Comparison of ENCODE assay signal across 9 mouse cellular contexts in the genomic region with DNA sequence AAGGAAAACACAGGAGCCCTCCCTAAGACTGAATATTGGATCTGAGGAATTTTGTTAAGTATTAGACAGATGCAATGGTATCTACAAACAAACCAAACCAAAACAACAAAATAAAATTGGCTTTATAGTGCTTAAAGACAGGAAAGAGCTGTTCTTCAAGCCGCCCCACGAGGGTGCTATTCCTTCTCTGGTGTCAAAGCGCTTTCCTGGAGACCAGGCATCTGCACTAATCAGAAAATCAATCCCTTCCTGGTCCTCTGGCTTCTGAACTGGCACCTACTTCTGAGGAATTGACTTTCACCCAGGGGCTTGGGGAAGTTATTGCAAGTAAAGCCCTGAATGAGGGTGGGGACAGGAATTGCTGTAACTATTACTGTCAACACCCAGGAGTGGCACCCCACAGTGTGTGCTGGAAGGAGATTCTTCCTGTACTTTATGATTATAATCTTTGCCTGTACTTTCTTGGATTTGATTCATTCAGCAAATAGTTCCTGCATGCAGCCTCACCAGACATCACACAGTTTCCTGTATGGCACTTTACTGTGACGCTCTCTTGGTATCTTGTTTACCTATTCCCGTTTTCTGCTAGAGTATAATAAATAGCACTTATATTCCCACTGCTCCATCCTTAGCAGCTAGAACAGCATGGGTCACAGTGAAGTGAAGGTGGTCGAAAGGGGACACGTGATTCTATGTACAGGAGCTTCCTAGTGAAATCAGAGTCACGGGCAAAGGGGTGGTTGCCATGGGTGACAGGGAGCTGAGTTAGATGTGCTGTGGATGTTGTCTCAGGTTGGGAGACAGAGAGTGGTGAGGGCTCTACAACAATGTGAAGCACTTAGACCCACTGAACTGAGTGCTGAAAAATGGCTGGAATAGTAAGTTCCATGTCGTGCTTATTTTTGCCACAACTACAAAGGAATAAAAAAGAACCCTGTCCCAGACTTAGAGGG.
A peak's percentile ranks its signal among the peaks of the same experiment; 100 is the strongest.
DNase-seq lines count a peak whose midpoint lies in the region; ATAC-seq and TF ChIP-seq lines count a peak whose summit lies in the region.
"Had no signal": no experiment of that assay in that cellular context is flagged by ENCODE, and none has a peak within 500 bp of the region (broad histone marks: within the 10 kb centered on the region; RNA-seq: fewer than 3 reads in every experiment).

No protein-coding gene starts in this region.

- no peak overlapping the region for H3K27ac ChIP-seq in gastrocnemius, adult 2 months
- no peak overlapping the region for H3K27ac ChIP-seq in midbrain, embryonic 16.5 days (ENCODE audit: low read length)
- no peak overlapping the region for H3K27ac ChIP-seq in midbrain, embryonic 11.5 days (ENCODE audit: low read depth, low read length)
- H3K27ac ChIP-seq in liver, postnatal 0 days (ENCODE audit: low read depth) = no peak overlapping the region

- no peaks in the 10 kb centered on the region for H3K27me3 ChIP-seq in midbrain, embryonic 16.5 days (ENCODE audit: control insufficient read depth, insufficient read depth, low read depth, low read length)
- no peaks in the 10 kb centered on the region for H3K27me3 ChIP-seq in midbrain, embryonic 11.5 days (ENCODE audit: control insufficient read depth, insufficient read depth, low read length)
- no peaks in the 10 kb centered on the region for H3K27me3 ChIP-seq in liver, postnatal 0 days (ENCODE audit: insufficient read depth, low read length)
- H3K27me3 ChIP-seq: megakaryocyte, embryonic 14.5 days had no signal

- DNase-seq in gastrocnemius, adult 2 months = no peak
- no peak for DNase-seq in gastrocnemius, postnatal 10 days
- no peak for DNase-seq in midbrain, embryonic 11.5 days (ENCODE audit: low spot score, missing footprints)
- peak; percentile 63 for DNase-seq in embryo, embryonic 10.5 days (ENCODE audit: low spot score)
- DNase-seq in liver, postnatal 0 days = no peak
- no peak for DNase-seq in ovary, adult 18-20 months (ENCODE audit: low spot score)
- no peak for DNase-seq in gastrocnemius, postnatal 25 days

- 56% methylated on average over 9 of the region's 9 CpGs for WGBS in midbrain, embryonic 16.5 days
- 62% methylated on average over 9 of the region's 9 CpGs for WGBS in midbrain, embryonic 11.5 days
- WGBS in liver, postnatal 0 days (ENCODE audit: insufficient replicate concordance) = 43% methylated on average over 9 of the region's 9 CpGs

- no peaks in the 10 kb centered on the region for H3K9me3 ChIP-seq in midbrain, embryonic 16.5 days (replicated peaks; ENCODE audit: control insufficient read depth, low read length, poor library complexity, severe bottlenecking)
- no peaks in the 10 kb centered on the region for H3K9me3 ChIP-seq in midbrain, embryonic 11.5 days (ENCODE audit: control insufficient read depth, low read length)
- no peaks in the 10 kb centered on the region for H3K9me3 ChIP-seq in liver, postnatal 0 days (ENCODE audit: low read length)

- H3K4me2 ChIP-seq in midbrain, embryonic 16.5 days (ENCODE audit: low read length) = no peak overlapping the region
- no peak overlapping the region for H3K4me2 ChIP-seq in midbrain, embryonic 11.5 days
- H3K4me2 ChIP-seq in liver, postnatal 0 days (ENCODE audit: low read depth, low read length) = no peak overlapping the region

- no peak overlapping the region for H3K4me3 ChIP-seq in gastrocnemius, adult 2 months
- no peak overlapping the region for H3K4me3 ChIP-seq in midbrain, embryonic 16.5 days (ENCODE audit: low read depth, low read length)
- no peak overlapping the region for H3K4me3 ChIP-seq in midbrain, embryonic 11.5 days (ENCODE audit: low read depth, low read length)
- H3K4me3 ChIP-seq in liver, postnatal 0 days (ENCODE audit: low read depth, low read length) = no peak overlapping the region
- H3K4me3 ChIP-seq: megakaryocyte, embryonic 14.5 days had no signal

- ATAC-seq in midbrain, embryonic 16.5 days = 0 out of 2 replicates have a peak, but pooled peaks have one; percentile 54
- no peak for ATAC-seq in midbrain, embryonic 11.5 days (ENCODE audit: low FRiP score)
- ATAC-seq in liver, postnatal 0 days = no peak

- H3K36me3 ChIP-seq in midbrain, embryonic 16.5 days (ENCODE audit: control insufficient read depth, insufficient read depth, low read length) = no peaks in the 10 kb centered on the region
- H3K36me3 ChIP-seq in midbrain, embryonic 11.5 days (ENCODE audit: control insufficient read depth, insufficient read depth, low read length) = no peaks in the 10 kb centered on the region
- no peaks in the 10 kb centered on the region for H3K36me3 ChIP-seq in liver, postnatal 0 days (replicated peaks; ENCODE audit: insufficient read depth, low read length)

- intact Hi-C loops in gastrocnemius, adult 2 months (cut with DNase I) = no loop called here

- no peak overlapping the region for H3K9ac ChIP-seq in midbrain, embryonic 16.5 days (ENCODE audit: low read depth, low read length)
- H3K9ac ChIP-seq in midbrain, embryonic 11.5 days (ENCODE audit: low read length) = no peak overlapping the region
- H3K9ac ChIP-seq in liver, postnatal 0 days (replicated peaks) = no peak overlapping the region

- TF ChIP-seq CTCF in gastrocnemius, adult 2 months (IDR thresholded peaks at IDR 0.05) = peak; percentile 37; the same call in 1 of the 2 replicates
- peak; percentile 25 for TF ChIP-seq CTCF in liver, postnatal 0 days (IDR thresholded peaks at IDR 0.05; ENCODE audit: low read depth)

- H3K4me1 ChIP-seq in midbrain, embryonic 16.5 days (ENCODE audit: control insufficient read depth, insufficient read depth, low read length) = no peaks in the 10 kb centered on the region
- H3K4me1 ChIP-seq in midbrain, embryonic 11.5 days (ENCODE audit: control insufficient read depth, insufficient read depth, low read length) = no peaks in the 10 kb centered on the region
- H3K4me1 ChIP-seq in liver, postnatal 0 days (ENCODE audit: insufficient read depth) = peaks cover 2% of the 10 kb centered on the region; the same call in 1 of the 2 replicates
- H3K4me1 ChIP-seq: megakaryocyte, embryonic 14.5 days had no signal

- TF ChIP-seq EP300 in liver, postnatal 0 days (IDR thresholded peaks at IDR 0.05; ENCODE audit: low read depth) = no peak
